Mouse (Mus musculus) CH12.LX (cell line): Measurements from ENCODE around the gene Eps8. TPM values are rescaled to one million over a fixed set of nuclear protein-coding genes. Genes with fewer than 3 reads are reported as not detected.

Experiments used
- DNase-seq: peaks from one replicate; pipeline ENCODE4 v3.0.0-alpha.2; 2013; ENCODE audit errors: extremely low read depth
- H3K27ac ChIP-seq: 2 replicates; pipeline ENCODE4 v1.5.1; 2012; ENCODE audit warnings: low read depth, mild to moderate bottlenecking, control low read depth, moderate library complexity; ENCODE audit not compliant: insufficient read depth
- H3K27me3 ChIP-seq: replicated peaks from 2 replicates; pipeline ENCODE3; 2012; ENCODE audit warnings: inconsistent platforms
- H3K36me3 ChIP-seq, 2 experiments: replicated peaks in 1 of 2; 2 replicates each; pipeline versions ENCODE3 to v1.6.1; 2012; ENCODE audit warnings: inconsistent platforms in 1 of 2, low read length in 1 of 2, mild to moderate bottlenecking in 1 of 2, mixed read lengths in 1 of 2, moderate library complexity in 1 of 2; ENCODE audit not compliant: control insufficient read depth in 1 of 2, insufficient read depth in 1 of 2
- H3K4me1 ChIP-seq, 2 experiments: 2 replicates each; pipeline ENCODE4 v1.6.1; 2012; ENCODE audit warnings: inconsistent platforms in 1 of 2, moderate library complexity in 1 of 2; ENCODE audit not compliant: insufficient read depth in 2 of 2, control insufficient read depth in 1 of 2
- H3K4me2 ChIP-seq: 2 replicates; pipeline ENCODE4 v1.6.1; 2012; ENCODE audit warnings: low read depth, mild to moderate bottlenecking, control low read depth; ENCODE audit not compliant: poor library complexity, insufficient read depth, severe bottlenecking
- H3K4me3 ChIP-seq, 3 experiments: fragments of 150-350 bp in 1 of 3; sonication (generic) in 1 of 3; replicated peaks in 1 of 3; 2 replicates each; pipeline versions ENCODE3 to v1.5.1; 2011 to 2012; ENCODE audit warnings: low read depth in 2 of 3, low read length in 2 of 3, mild to moderate bottlenecking in 2 of 3, moderate library complexity in 2 of 3, control low read depth in 1 of 3, improper control_type of control experiment in 1 of 3, inconsistent platforms in 1 of 3, mixed read lengths in 1 of 3; ENCODE audit not compliant: poor library complexity in 1 of 3
- H3K79me2 ChIP-seq: replicated peaks from 2 replicates; pipeline ENCODE4 v1.6.1; 2012; ENCODE audit warnings: mild to moderate bottlenecking, moderate library complexity; ENCODE audit not compliant: control insufficient read depth, poor library complexity, insufficient read depth, severe bottlenecking; ENCODE audit errors: extremely low read depth
- H3K9ac ChIP-seq: 2 replicates; pipeline ENCODE4 v1.6.1; 2012; ENCODE audit warnings: low read depth, mild to moderate bottlenecking, control low read depth, moderate library complexity; ENCODE audit not compliant: insufficient read depth
- H3K9me3 ChIP-seq: replicated peaks from 2 replicates; pipeline ENCODE3; 2012; ENCODE audit warnings: low read length, inconsistent platforms, mixed read lengths
- CHD2 ChIP-seq: IDR thresholded peaks from 2 replicates; pipeline ENCODE4 v1.6.1; 2011; ENCODE audit warnings: low read length, improper control_type of control experiment
- GABPA ChIP-seq: IDR thresholded peaks from 2 replicates; pipeline ENCODE4 v1.6.1; 2012; ENCODE audit warnings: low read depth, low read length, improper control_type of control experiment, inconsistent platforms; ENCODE audit not compliant: insufficient replicate concordance
- IRF4 ChIP-seq: IDR thresholded peaks from 2 replicates; pipeline ENCODE4 v1.6.1; 2014; ENCODE audit warnings: low read depth, mild to moderate bottlenecking, inconsistent platforms, low read length, improper control_type of control experiment
- JUND ChIP-seq: conservative IDR thresholded peaks from 2 replicates; pipeline ENCODE4 v1.6.1; 2011; ENCODE audit warnings: low read depth, low read length, improper control_type of control experiment
- KAT2A ChIP-seq: IDR thresholded peaks from 2 replicates; pipeline ENCODE4 v1.6.1; 2012; ENCODE audit warnings: low read length, improper control_type of control experiment, inconsistent platforms; ENCODE audit not compliant: insufficient replicate concordance
- MAZ ChIP-seq: IDR thresholded peaks from 2 replicates; pipeline ENCODE4 v1.6.1; 2012; ENCODE audit warnings: low read depth, mild to moderate bottlenecking, inconsistent platforms, low read length, improper control_type of control experiment, moderate library complexity
- MEF2A ChIP-seq: IDR thresholded peaks from 2 replicates; pipeline ENCODE4 v1.6.1; 2014; ENCODE audit warnings: low read depth, mild to moderate bottlenecking, inconsistent platforms, low read length, improper control_type of control experiment, borderline replicate concordance
- MXI1 ChIP-seq: IDR thresholded peaks from 2 replicates; pipeline ENCODE4 v1.6.1; 2011; ENCODE audit warnings: mild to moderate bottlenecking, low read depth, low read length, improper control_type of control experiment
- MYC ChIP-seq: IDR thresholded peaks from 2 replicates; pipeline ENCODE4 v1.6.1; 2011; ENCODE audit warnings: low read depth, mild to moderate bottlenecking, improper control_type of control experiment, low read length
- NELFE ChIP-seq: IDR thresholded peaks from 2 replicates; pipeline ENCODE4 v1.6.1; 2011; ENCODE audit warnings: low read depth, low read length, improper control_type of control experiment
- PAX5 ChIP-seq: IDR thresholded peaks from 2 replicates; pipeline ENCODE4 v1.6.1; 2012; ENCODE audit warnings: low read length, inconsistent platforms, mixed read lengths
- POLR2AphosphoS2 ChIP-seq: IDR thresholded peaks from 2 replicates; pipeline ENCODE4 v1.6.1; 2011; ENCODE audit warnings: low read depth, low read length, improper control_type of control experiment
- RAD21 ChIP-seq: IDR thresholded peaks from 2 replicates; pipeline ENCODE4 v1.6.1; 2011; ENCODE audit warnings: low read depth, mild to moderate bottlenecking, low read length, improper control_type of control experiment, moderate library complexity
- TBP ChIP-seq: conservative IDR thresholded peaks from 2 replicates; pipeline ENCODE4 v1.6.1; 2011; ENCODE audit warnings: low read depth, low read length, improper control_type of control experiment
- TCF12 ChIP-seq: IDR thresholded peaks from 2 replicates; pipeline ENCODE4 v1.6.1; 2014; ENCODE audit warnings: low read depth, mild to moderate bottlenecking, inconsistent platforms, low read length, improper control_type of control experiment
- USF1 ChIP-seq: IDR thresholded peaks from 2 replicates; pipeline ENCODE4 v1.6.1; 2014; ENCODE audit warnings: low read depth, mild to moderate bottlenecking, inconsistent platforms, low read length, improper control_type of control experiment
- ZC3H11A ChIP-seq: IDR thresholded peaks from 2 replicates; pipeline ENCODE4 v1.6.1; 2012; ENCODE audit warnings: low read depth, mild to moderate bottlenecking, inconsistent platforms, low read length, improper control_type of control experiment
- dilution Hi-C: fragments of 300-500 bp; cut with MboI; formaldehyde crosslinking; loops from 2 replicates; pipeline ENCODE4 v1.14.3; 2020; ENCODE audit warnings: low sequenced_read_pairs; ENCODE audit not compliant: extremely low pct_unique_long_range_greater_than_20kb, extremely low pct_ligation_motif_present
- in situ Hi-C: fragments of 300-500 bp; cut with MboI; formaldehyde crosslinking; loops from 3 replicates; pipeline ENCODE4 v1.14.3; 2019; ENCODE audit warnings: low sequenced_read_pairs, low pct_ligation_motif_present, low pct_unique_long_range_greater_than_20kb, mixed read lengths
- polyA plus RNA-seq: library from polyadenylated mRNA; unstranded; fragments of >175 nt; gene quantifications from 2 replicates; pipeline ENCODE4 v1.2.1, GENCODE M21; 2012; ENCODE audit warnings: low read depth; ENCODE audit not compliant: insufficient read length
- total RNA-seq, 2 experiments: library from RNA; depleted of rRNA; stranded (reverse); fragments of 300-350 nt in 1 of 2; fragments of >200 nt in 1 of 2; gene quantifications; 2 replicates each; pipeline ENCODE4 v1.2.3; 2012 to 2014

The Eps8 gene
- total and polyA plus RNA-seq, 3 experiments = 2.2 to 7.4 (median 2.2) TPM

DNA sequence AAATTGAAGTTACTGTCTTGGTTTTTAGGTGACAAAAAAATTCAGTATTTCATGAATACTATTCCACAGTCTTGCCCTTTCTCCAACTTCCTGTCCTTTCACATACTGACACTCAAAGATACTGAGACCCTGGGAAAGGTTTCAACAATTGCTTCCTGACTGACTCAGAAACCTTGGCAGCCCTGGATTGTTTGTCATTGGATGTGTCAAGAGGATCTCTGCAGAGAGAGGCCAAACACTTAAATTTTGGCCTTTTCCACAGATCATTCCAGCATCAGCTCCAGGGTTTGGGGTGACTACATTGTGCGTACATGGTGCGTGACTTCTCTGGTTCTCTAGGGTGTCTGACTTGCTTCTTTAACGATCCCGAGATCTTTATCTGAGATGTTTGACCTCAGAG lies 48.2 kb upstream of the Eps8 start:
- DNase-seq = no peak
- TF ChIP-seq IRF4 (no peak), RAD21 (no peak), MYC (no peak), USF1 (no peak), NELFE (no peak)
- Histone ChIP-seq H3K4me1 (peaks cover 5 to 15% of the 10 kb centered on the region in 2 experiments), H3K4me3 (no peak overlapping the region), H3K9ac (no peak overlapping the region), H3K36me3 (no peaks in the 10 kb centered on the region), H3K4me2 (no peak overlapping the region), H3K79me2 (no peaks in the 10 kb centered on the region), H3K9me3 (no peaks in the 10 kb centered on the region), H3K27ac (no peak overlapping the region), H3K27me3 (no peaks in the 10 kb centered on the region)
- dilution Hi-C loops = no loop called here
- in situ Hi-C loops = no loop called here

DNA sequence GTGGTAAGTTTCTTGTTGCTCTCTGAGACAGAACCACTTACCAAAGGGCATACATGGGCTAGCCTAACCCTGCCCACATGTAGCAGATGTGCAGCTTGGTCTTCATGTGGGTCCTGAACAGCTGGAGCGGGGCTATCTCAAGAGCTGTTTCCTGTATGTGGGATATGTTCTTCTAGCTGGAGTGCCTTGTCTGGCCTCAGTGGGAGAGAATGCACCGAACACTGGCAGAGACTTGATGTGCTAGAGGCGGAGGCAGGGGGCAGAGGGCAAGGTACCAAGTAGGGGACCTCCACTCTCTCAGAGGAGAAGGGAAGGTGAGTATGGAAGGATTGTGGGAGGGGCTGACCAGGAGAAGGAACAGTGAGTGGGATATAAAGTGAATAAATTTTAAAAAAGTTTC lies 47.5 kb upstream of the Eps8 start:
- Histone ChIP-seq H3K36me3 (no peaks in the 10 kb centered on the region), H3K27me3 (no peaks in the 10 kb centered on the region), H3K9me3 (peaks cover 3% of the 10 kb centered on the region), H3K4me2 (no peak overlapping the region), H3K4me3 (no peak overlapping the region), H3K79me2 (no peaks in the 10 kb centered on the region), H3K27ac (no peak overlapping the region), H3K9ac (no peak overlapping the region), H3K4me1 (peaks cover 5 to 14% of the 10 kb centered on the region in 2 experiments)
- TF ChIP-seq ZC3H11A = no peak
- TF ChIP-seq GABPA = no peak
- TF ChIP-seq MEF2A = no peak
- no peak for TF ChIP-seq JUND
- TF ChIP-seq MYC = no peak
- no peak for TF ChIP-seq POLR2AphosphoS2
- no peak for TF ChIP-seq CHD2
- no peak for TF ChIP-seq PAX5
- no peak for TF ChIP-seq KAT2A
- TF ChIP-seq TCF12 = no peak
- no peak for TF ChIP-seq MAZ
- no peak for TF ChIP-seq MXI1
- TF ChIP-seq TBP = no peak
- no peak for TF ChIP-seq RAD21
- in situ Hi-C loops = no loop called here
- dilution Hi-C loops = no loop called here
- DNase-seq = no peak
